Mouse (Mus musculus) pancreas, adult 10 weeks (tissue): ENCODE results near the gene Cstb. TPM values are rescaled to one million over a fixed set of nuclear protein-coding genes. Genes with fewer than 3 reads are reported as not detected.

Source experiments
- polyA plus RNA-seq: library from polyadenylated mRNA; stranded (reverse); fragments of 350-450 nt; fragmentation: Illumina TruSeq; extraction: RNeasy Lipid Tissue Mini Kit (QIAGEN cat#74804); gene quantifications from one replicate; pipeline ENCODE4 v1.2.3, GENCODE M21; 2015; ENCODE audit warnings: low read depth, low replicate concordance; ENCODE audit not compliant: insufficient read depth

Gene Cstb
- 35.7 TPM for polyA plus RNA-seq

GRCm38 (mm10) chr10:78425181-78426041 is at the start of gene Cstb:
Gene Cstb, plus strand, starts transcription at chr10:78425669.

GRCm38 (mm10) chr10:78412319-78413151 is 12.9 kb upstream of the Cstb start, which contains the start of gene Rrp1:
Gene Rrp1, minus strand, starts transcription at chr10:78413043.

GRCm38 (mm10) chr10:78464792-78465207 is 39.3 kb downstream of the Cstb start, which contains the start of gene Pdxk:
Gene Pdxk, minus strand, starts transcription at chr10:78464975.

Other genes starting within 250 kb of the Cstb start
- 2.3 TPM for gene Pwp2, start 240.5 kb upstream of the Cstb start, polyA plus RNA-seq
- gene Trappc10, start 181.0 kb upstream of the Cstb start, polyA plus RNA-seq = 9.0 TPM
- 14.0 TPM for gene Agpat3, start 73.2 kb upstream of the Cstb start, polyA plus RNA-seq
- 32.4 TPM for gene Rrp1, start 12.6 kb upstream of the Cstb start, polyA plus RNA-seq
- gene Pdxk, start 39.3 kb downstream of the Cstb start, polyA plus RNA-seq = 3.3 TPM
- gene Olfr1358, start 91.8 kb downstream of the Cstb start, polyA plus RNA-seq = not detected
- 9.8 TPM for gene Ilvbl, start 148.7 kb downstream of the Cstb start, polyA plus RNA-seq
- 6.3 TPM for gene Syde1, start 166.3 kb downstream of the Cstb start, polyA plus RNA-seq
- gene Olfr1357, start 192.4 kb downstream of the Cstb start, polyA plus RNA-seq = not detected